Mouse (Mus musculus) heart, embryonic 12.5 days (tissue): ENCODE data around the gene Col6a5. TPM values are rescaled to one million over a fixed set of nuclear protein-coding genes. Genes with fewer than 3 reads are reported as not detected.

Source experiments
- ATAC-seq: fragments of 200-750 bp; cut with Nextera tagmentation; 2 replicates; pipeline ENCODE4 v1.8.0; 2017; ENCODE audit warnings: moderate TSS enrichment, moderate library complexity; ENCODE audit not compliant: insufficient number of reproducible peaks, low FRiP score
- H3K27ac ChIP-seq: fragments of 300-500 bp; sonication (generic); 2 replicates; pipeline ENCODE4 v1.5.1; 2016; ENCODE audit warnings: mild to moderate bottlenecking, moderate library complexity; ENCODE audit not compliant: poor library complexity, severe bottlenecking
- H3K27me3 ChIP-seq: fragments of 300-500 bp; sonication (generic); replicated peaks from 2 replicates; pipeline ENCODE4 v1.6.1; 2016; ENCODE audit warnings: mild to moderate bottlenecking, moderate library complexity
- H3K36me3 ChIP-seq: fragments of 300-500 bp; sonication (generic); 2 replicates; pipeline ENCODE4 v1.6.1; 2016; ENCODE audit warnings: mild to moderate bottlenecking, moderate library complexity
- H3K4me1 ChIP-seq: fragments of 300-500 bp; sonication (generic); replicated peaks from 2 replicates; pipeline ENCODE4 v1.6.1; 2016; ENCODE audit warnings: mild to moderate bottlenecking
- H3K4me2 ChIP-seq: fragments of 300-500 bp; sonication (generic); 2 replicates; pipeline ENCODE4 v1.6.1; 2016; ENCODE audit warnings: mild to moderate bottlenecking, moderate library complexity
- H3K4me3 ChIP-seq: fragments of 300-500 bp; sonication (generic); 2 replicates; pipeline ENCODE4 v1.5.1; 2016; ENCODE audit warnings: mild to moderate bottlenecking
- H3K9ac ChIP-seq: fragments of 300-500 bp; sonication (generic); 2 replicates; pipeline ENCODE4 v1.6.1; 2016; ENCODE audit warnings: mild to moderate bottlenecking, moderate library complexity
- H3K9me3 ChIP-seq: fragments of 300-500 bp; sonication (generic); replicated peaks from 2 replicates; pipeline ENCODE4 v1.6.1; 2016; ENCODE audit warnings: mild to moderate bottlenecking, moderate library complexity
- WGBS: fragments of 180-500 bp; shearing (Covaris S2); methylation state at CpG from one replicate; pipeline ENCODE4 v1.1.7; 2016; 5-methylcytosine and 5-hydroxymethylcytosine counted together
- polyA plus RNA-seq: library from polyadenylated mRNA; unstranded; fragments of >200 nt; fragmentation: Nextera tagmentation; extraction: Ambion mirVana; gene quantifications from 2 replicates; pipeline ENCODE4 v1.2.1, GENCODE M21; 2016

Col6a5 gene
- polyA plus RNA-seq, 1 experiment from 2014 or later: 0.08 TPM

GRCm38 (mm10) chr9:105827076-105827647 is 133.3 kb downstream of the Col6a5 start:
- WGBS: 62% methylated on average over 8 of the region's 8 CpGs
- no peak for ATAC-seq
- Histone ChIP-seq H3K4me2 (0 out of 2 replicates have a peak overlapping the region, but pooled peaks have one; percentile 60), H3K9ac (no peak overlapping the region), H3K36me3 (no peaks in the 10 kb centered on the region), H3K27me3 (peaks cover 30% of the 10 kb centered on the region), H3K4me1 (peaks cover 8% of the 10 kb centered on the region; the same call in 1 of the 2 replicates), H3K4me3 (no peak overlapping the region), H3K27ac (no peak overlapping the region), H3K9me3 (0 out of 2 replicates have a peak, but pooled peaks cover 2% of the 10 kb centered on the region)

GRCm38 (mm10) chr9:105820711-105821110 is 139.7 kb downstream of the Col6a5 start:
- Histone ChIP-seq H3K9me3 (0 out of 2 replicates have a peak, but pooled peaks cover 2% of the 10 kb centered on the region), H3K4me1 (no peaks in the 10 kb centered on the region), H3K36me3 (no peaks in the 10 kb centered on the region), H3K4me2 (no peak overlapping the region), H3K27me3 (peaks cover 20% of the 10 kb centered on the region; the same call in 1 of the 2 replicates), H3K27ac (no peak overlapping the region), H3K4me3 (no peak overlapping the region), H3K9ac (no peak overlapping the region)
- ATAC-seq: no peak
- WGBS: 81% methylated on average over 6 of the region's 6 CpGs

- no peak for ATAC-seq
- peak overlapping the region; percentile 45 for H3K4me2 ChIP-seq
Observed at GRCm38 (mm10) chr9:105819155-105819709, 141.2 kb downstream of the Col6a5 start.

GRCm38 (mm10) chr9:105814436-105814835 is 146.0 kb downstream of the Col6a5 start:
- WGBS: 80% methylated on average over 5 of the region's 5 CpGs
- H3K4me1 ChIP-seq: no peaks in the 10 kb centered on the region
- no peak for ATAC-seq

More at GRCm38 (mm10) chr9:105819155-105819709, 141.2 kb downstream of the Col6a5 start:
- Histone ChIP-seq H3K9me3 (0 out of 2 replicates have a peak, but pooled peaks cover 2% of the 10 kb centered on the region), H3K4me3 (no peak overlapping the region), H3K27ac (no peak overlapping the region), H3K36me3 (no peaks in the 10 kb centered on the region), H3K9ac (no peak overlapping the region), H3K27me3 (peaks cover 20% of the 10 kb centered on the region; the same call in 1 of the 2 replicates), H3K4me1 (no peaks in the 10 kb centered on the region)
- WGBS: 62% methylated on average over 29 of the region's 29 CpGs

GRCm38 (mm10) chr9:105811458-105811857 is 149.0 kb downstream of the Col6a5 start:
- Histone ChIP-seq H3K4me1 (no peaks in the 10 kb centered on the region), H3K9me3 (no peaks in the 10 kb centered on the region), H3K4me2 (no peak overlapping the region), H3K27ac (no peak overlapping the region), H3K36me3 (no peaks in the 10 kb centered on the region), H3K4me3 (no peak overlapping the region), H3K9ac (no peak overlapping the region), H3K27me3 (no peaks in the 10 kb centered on the region)
- ATAC-seq: no peak
- WGBS: 70% methylated on average over 7 of the region's 7 CpGs

More at GRCm38 (mm10) chr9:105814436-105814835, 146.0 kb downstream of the Col6a5 start:
- Histone ChIP-seq H3K27ac (no peak overlapping the region), H3K4me3 (no peak overlapping the region), H3K27me3 (peaks cover 14% of the 10 kb centered on the region; the same call in 1 of the 2 replicates), H3K4me2 (no peak overlapping the region), H3K36me3 (no peaks in the 10 kb centered on the region), H3K9ac (no peak overlapping the region), H3K9me3 (no peaks in the 10 kb centered on the region)

GRCm38 (mm10) chr9:105808920-105809505 is 151.4 kb downstream of the Col6a5 start:
- H3K9ac ChIP-seq: no peak overlapping the region
- no peaks in the 10 kb centered on the region for H3K36me3 ChIP-seq
- H3K4me3 ChIP-seq: no peak overlapping the region
- no peak overlapping the region for H3K27ac ChIP-seq
- WGBS: 79% methylated on average over 17 of the region's 17 CpGs
- no peaks in the 10 kb centered on the region for H3K9me3 ChIP-seq
- no peaks in the 10 kb centered on the region for H3K4me1 ChIP-seq
- no peak for ATAC-seq
- no peaks in the 10 kb centered on the region for H3K27me3 ChIP-seq
- H3K4me2 ChIP-seq: no peak overlapping the region

Other genes starting within 250 kb of the Col6a5 start
- 1.3 and 1.6 TPM in 2 replicates for gene Col6a6, start 132.5 kb downstream of the Col6a5 start, polyA plus RNA-seq
- gene Col6a4, start 136.1 kb upstream of the Col6a5 start, polyA plus RNA-seq: 0.04 TPM in 1 of 2 replicates, not detected in the other
- 1.1 TPM in 2 replicates for gene Glyctk, start 197.5 kb upstream of the Col6a5 start, polyA plus RNA-seq
- 23.6 and 23.7 TPM in 2 replicates for gene Wdr82, start 210.3 kb upstream of the Col6a5 start, polyA plus RNA-seq
- gene Ppm1m, start 239.1 kb upstream of the Col6a5 start, polyA plus RNA-seq: 30.7 and 34.1 TPM in 2 replicates
- 52.9 and 53.9 TPM in 2 replicates for gene Twf2, start 242.5 kb upstream of the Col6a5 start, polyA plus RNA-seq